Mouse (Mus musculus): ENCODE data around the gene Cd3d.

The Cd3d gene

DNA sequence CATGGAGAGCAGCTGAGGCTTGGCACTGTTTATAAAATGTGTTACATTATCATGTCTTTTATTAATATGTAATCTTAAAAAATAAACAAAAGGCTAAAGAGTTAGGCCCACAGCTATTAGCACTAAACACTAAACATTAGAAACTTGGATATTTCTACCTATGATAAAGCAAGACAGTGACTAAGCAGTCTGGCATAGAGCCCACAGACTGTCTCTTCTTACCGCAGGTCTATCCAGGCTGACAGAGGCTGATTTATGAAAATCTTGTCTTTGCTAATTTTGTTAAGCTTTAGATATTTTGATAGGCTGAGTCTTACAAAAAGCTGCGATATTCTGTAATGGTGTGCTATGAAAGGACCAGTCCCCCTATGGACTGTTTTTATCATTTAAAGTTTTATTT, 11.7 kb downstream of the Cd3d start:
- DNase-seq (ENCODE audit: low read depth) = peak; percentile 45

DNA sequence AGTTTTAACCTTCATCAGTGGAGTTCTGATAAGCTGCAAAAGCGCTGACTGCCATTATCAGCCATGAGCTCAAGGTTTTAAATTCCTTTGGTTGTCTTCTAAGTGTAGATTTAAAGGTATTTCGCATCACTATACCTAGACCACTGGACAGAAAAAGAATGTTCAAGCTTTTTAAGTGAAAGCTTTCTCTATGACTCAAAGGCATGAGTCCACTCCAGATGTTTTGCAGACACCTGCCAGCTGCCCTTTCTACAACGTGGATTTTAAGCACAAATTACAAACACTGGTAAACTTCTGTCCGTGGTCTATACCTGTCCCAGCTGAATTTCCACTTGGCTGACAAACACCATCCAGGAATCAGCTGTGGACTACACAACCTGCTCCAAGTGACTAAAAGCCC, 13.4 kb downstream of the Cd3d start:
- DNase-seq (ENCODE audit: low read depth) = no peak

DNA sequence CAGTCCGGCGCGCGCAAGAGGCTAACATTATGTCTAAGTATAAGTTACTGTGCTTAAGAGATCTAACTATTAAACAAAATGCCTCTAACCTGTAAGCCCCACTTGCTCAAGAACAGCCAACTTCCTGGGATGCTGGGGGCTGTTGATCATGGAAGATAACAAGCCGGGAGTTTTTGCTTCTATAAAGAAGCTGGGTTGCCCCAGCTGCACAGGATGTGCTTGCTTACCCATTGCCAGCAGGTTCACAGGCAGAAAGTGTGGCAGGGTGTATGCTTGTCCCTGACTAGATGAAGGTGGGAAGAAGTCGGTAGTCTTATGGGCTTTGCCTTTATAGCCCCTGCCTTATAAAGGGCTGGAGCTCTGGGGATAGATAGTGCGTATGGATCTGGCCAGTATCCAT, 15.0 kb downstream of the Cd3d start:
- DNase-seq (ENCODE audit: low read depth) = no peak

DNA sequence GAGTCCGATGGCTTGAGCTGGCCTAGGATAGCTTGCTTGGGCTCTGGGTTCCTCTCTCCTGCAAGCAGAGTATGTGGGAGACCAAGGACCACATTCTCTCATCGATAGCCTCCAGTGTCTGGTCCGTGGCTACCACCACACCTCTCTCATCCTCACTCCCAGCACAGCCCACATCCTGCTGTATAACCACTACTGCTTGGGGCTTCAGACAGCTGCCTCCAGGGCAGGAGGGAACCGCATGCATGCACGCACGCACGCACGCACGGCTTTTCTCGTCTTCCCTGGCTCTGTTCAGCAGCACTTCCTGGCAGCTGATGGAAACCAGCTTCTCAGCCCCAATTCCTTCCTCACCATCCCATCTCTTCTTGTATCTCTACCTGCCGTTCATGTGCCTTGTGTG, 16.6 kb downstream of the Cd3d start:
- no peak for DNase-seq (ENCODE audit: low read depth)

DNA sequence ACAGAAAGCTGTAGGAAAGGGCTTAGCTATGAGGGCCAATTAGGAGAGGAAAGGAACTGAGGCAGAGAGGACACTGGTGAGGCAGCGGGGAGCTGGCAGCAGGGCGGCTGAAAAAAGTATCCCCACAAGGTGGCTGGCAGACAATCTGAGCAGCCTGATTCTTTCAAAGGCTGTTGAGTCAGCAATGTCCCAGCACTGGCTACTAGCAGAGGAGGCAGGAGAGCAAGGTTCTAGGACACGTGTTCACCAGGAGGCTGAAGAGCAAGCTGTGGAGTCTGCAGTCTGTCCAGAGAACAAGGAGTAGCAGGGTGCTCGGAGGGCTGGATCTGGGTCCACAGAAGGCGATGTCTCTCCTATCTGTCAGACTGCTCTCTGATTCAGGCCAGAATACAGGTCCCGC, 17.6 kb downstream of the Cd3d start:
- no peak for DNase-seq (ENCODE audit: low read depth)

DNA sequence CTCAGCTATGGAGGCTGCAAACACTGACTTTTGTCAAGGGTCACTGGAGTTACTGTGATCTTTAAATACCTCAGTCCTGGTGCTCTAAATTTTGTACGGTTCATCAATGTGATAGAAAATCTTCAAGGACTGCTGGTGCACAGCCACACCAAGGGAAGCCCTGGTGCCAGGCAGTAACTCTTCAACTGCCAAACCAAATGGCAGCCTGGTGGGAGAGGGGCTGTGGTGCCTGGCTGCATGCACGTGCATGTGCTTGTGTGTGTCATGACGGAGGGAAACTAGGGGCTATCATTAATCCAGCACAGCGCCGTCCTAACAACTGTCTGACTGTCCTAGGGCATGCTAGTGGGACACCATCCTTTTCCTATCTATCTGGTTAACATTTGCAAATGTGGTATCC, 18.2 kb downstream of the Cd3d start:
- no peak for DNase-seq (ENCODE audit: low read depth)

DNA sequence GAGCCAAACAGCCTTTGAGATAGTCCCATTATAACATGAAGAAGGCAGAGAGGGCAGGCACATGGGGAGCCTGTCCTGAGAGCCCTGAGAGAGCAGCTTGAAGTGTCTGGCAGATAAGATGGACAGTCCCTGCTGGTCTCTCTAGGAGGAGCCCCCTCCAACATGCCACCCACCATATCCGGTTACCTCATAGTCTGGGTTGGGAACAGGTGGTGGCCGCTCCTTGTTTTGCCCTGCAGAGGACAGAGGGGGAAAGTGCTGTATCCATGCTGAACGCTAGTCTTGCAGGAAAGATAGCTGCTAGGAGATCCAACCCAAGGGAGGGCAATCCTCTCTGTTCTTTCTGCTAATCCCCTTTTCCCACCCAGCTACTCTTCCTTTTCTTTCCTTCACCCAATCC, 18.7 kb downstream of the Cd3d start:
- no peak for DNase-seq (ENCODE audit: low read depth)

DNA sequence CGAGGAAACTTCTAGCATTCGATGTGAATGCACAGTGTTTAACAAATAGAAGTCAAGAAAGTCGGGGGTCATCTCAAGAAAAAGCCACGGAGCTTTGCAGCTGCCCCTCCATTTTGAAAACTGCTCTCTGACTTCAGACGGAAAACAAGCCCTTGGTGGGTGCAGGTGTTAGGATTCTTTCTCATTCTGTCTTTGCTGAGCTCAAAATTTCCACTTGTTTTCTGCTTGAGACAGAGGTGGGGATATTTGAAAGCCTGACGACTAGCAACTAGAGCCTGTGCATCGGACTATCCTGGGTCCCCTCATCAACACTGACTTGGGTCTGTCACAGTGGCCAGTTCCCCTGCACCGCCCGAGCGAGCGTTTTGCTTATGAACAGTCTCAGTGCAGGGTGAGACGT, 25.8 kb downstream of the Cd3d start:
- no peak for DNase-seq (ENCODE audit: low read depth)

DNA sequence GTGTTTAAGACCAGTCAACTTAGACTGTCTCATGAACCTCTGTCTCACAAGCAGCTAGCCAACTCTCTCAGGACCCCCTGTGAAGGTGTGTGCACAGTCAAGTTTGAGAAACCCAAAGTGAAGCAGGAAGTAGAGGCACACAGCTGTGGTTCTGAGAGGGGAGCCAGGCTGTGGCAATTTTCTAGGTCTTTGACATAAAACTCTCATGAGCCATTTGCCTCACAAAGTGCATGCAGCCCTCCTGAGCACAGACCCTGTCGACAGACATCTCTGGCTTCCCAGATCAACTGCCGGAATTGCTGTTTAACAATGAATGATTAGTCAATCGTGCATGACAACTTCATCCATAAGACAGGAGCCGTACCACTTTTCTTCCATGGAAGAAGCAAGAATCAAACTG, 26.8 kb downstream of the Cd3d start:
- no peak for DNase-seq (ENCODE audit: low read depth)

DNA sequence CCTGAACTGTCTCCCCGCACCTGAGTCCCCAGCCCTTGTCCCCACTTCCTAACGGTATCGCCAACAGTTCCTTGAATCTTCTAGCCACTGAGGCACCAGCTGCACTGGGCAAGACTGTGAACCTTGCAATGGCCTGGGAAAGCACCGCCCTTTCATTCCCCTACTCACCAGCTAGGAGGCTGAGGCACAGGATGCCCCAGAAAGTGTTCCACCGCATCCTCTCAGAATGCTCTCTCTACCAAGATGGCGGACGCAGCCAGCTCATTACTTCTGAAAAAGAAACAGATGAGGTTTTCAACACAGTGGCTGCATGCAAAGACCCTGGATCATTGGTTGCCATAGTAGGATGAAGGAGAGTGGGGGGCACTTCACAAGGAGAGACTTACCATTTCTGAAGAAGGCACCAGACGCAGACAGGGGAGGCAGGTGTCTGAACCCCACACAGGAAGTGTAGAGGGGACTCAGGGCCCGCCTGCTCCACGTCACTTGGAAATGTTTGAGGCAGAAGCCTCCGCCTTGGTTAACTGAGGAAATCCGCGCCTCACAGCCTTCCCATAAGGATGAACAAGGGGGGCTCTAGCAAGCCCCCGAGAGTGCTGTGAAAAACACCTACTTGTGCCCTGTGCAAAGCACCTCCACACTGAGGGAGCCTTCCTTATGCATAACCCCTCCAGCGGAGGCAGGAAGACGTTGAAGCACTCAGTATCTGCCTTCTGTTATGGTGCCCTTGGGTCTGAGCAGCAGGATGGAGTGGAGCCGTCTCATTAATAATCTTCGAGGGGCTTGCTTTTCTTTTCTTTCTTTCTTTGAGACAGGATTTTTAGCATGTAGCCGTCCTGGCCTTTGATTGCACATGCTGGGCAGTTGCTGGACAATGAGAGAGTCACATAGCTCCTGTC, 27.8 kb downstream of the Cd3d start, which contains the start of gene Cd3e:
TSS of gene Cd3e (minus strand) at position 448 of the 899 bp plus-strand sequence.
- DNase-seq (ENCODE audit: low read depth) = no peak

DNA sequence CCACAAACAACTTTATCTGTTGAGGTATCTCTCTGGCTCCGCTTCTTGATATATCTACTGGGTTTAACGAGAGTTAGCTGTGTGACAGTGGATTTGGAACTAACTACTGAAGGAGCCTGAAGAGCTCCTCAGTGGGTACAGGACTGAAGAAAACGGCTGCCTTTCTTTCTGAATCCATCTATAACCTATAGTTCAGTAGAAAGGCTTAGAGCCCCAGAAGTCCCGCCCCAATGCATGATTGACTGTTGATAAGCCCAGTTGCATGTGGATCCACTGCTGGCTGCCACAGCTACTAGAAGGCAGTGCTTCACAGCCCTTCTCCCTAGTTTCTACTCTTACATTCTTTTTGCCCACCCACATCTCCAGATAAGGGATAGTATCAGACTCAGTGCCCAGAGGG, 28.9 kb downstream of the Cd3d start:
- no peak for DNase-seq (ENCODE audit: low read depth)

DNA sequence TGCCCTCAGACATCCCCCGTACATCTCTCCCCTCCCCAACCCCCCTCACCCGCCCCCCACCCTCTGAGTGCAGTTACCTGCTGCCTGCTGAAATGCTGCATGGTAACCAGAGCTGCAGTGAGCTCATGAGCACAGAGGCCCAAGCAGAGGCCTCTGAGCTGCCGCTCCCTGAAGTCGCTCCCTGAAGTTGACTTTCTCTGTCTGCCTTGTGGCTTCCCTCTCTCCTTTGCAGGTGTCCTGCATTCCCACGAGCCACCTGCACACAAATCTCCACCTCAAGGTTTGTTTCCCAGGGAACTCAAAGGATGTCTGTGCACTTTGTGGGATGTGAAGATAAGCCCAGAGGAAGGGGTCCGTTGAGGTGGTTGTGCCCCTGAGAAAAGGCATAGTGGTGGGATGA, 29.7 kb downstream of the Cd3d start:
- no peak for DNase-seq (ENCODE audit: low read depth)

DNA sequence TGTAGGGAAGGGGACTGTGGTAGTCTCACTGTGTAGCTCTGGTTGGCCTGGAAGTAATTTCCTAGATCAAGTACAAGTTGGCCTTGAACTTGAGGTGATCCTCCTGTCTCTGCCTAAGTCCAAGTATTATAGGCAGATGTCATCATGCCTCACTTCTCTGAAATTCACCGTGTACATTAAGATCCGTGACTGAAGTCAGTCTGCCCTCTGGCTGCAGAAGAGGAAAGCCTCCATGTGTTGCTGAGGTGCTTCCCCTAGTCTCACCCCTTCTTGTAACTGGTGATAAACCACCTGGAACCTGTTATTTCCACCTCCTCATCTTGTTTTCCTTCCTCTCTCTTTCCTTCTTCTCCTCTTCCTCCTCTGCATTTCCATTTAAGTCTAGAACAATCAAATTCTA, 33.3 kb downstream of the Cd3d start:
- no peak for DNase-seq (ENCODE audit: low read depth)

DNA sequence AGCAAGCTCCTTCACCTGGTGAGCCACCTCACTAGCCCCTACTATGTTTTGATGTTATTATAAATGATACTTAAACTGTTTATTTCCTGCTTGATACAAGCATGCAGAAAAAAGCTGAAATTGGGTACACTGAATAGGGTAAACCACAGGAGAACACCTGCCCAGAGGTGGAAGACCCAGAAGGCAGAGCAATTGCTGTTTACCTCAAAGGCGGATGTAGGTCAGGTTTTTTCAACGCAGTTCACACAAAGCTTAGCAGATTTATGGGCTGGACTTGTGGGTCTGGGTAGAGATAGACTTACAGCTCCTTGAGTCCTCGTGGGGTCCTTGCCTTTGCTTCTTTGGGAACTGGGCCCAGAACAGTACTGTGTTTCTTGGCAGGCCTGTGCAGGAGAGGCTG, 34.3 kb downstream of the Cd3d start:
- DNase-seq (ENCODE audit: low read depth) = no peak

DNA sequence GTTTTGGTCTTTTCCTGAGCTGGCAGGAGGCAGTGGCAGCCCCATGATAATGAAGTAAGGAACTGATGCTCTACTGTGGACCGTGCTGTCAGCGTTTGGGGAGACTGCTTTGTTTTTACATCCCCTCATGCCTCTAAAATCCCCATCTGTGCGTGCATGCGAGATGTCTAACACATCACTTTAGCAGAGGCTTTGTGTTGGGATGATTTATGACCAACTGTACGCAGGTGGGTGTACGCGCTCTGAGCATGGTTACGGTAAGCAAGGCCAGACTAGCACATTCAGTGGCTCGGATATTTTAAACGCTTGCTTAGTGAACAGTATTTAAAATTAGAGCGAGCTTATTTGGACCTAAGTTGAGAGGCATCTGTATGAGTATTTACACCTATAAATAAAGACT, 36.4 kb downstream of the Cd3d start:
- DNase-seq (ENCODE audit: low read depth) = no peak

DNA sequence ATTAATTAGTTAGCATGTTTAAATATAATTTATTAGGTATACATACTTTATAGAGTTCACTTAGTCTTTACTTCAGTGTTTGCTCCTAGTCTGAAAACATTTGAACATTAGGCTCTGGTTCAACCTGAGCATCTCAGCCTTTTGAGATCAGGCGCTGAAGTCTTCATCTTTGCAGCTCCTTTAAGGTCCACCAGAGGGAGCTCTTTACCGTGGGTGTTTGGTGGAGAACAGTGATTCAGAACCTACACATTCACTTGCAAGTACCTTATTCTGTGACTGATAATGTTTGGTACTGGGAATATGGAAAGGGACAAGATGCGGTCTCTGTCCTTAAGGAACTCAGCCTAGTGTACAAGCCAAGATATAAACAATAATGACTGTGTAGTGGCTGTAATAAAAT, 41.2 kb downstream of the Cd3d start:
- peak; percentile 75 for DNase-seq (ENCODE audit: low read depth)

DNA sequence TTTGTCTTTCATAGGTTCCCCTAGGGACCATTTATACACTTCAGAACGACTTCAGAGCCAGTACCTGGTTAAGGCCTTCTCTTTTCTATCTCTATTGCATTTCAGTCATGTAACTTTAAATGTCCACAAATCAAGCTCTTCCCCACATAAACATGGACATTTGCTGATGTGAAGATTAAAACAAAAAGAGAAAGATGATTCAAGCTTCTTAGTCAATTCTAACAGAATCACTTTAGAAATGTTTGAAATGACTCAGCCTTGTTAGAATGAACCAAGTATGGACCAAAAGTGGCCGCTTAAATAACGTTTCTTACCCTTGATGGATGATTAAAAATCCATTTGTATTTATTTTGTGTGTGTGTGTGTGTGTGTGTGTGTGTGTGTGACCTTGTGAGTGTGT, 42.1 kb downstream of the Cd3d start:
- no peak for DNase-seq (ENCODE audit: low read depth)

DNA sequence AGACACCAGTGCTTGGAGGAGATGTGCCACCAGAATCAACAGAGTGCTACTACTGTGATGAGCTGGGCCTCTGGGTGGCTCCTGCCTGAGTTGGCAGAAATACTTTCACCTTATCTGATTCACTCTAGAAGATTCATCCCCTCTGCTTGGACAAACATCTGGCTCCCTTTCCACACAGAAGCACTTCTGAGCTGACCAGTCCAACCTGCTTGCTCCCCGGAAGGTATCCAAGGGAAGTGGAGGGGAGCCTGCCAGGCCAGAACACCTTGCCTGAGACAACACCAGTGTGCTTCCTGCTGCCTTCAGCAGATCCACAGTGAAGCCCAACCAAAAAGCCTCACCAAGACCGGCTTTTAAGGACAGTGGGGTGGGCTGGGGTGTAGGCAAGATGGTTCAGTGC, 42.6 kb downstream of the Cd3d start:
- DNase-seq (ENCODE audit: low read depth) = no peak

DNA sequence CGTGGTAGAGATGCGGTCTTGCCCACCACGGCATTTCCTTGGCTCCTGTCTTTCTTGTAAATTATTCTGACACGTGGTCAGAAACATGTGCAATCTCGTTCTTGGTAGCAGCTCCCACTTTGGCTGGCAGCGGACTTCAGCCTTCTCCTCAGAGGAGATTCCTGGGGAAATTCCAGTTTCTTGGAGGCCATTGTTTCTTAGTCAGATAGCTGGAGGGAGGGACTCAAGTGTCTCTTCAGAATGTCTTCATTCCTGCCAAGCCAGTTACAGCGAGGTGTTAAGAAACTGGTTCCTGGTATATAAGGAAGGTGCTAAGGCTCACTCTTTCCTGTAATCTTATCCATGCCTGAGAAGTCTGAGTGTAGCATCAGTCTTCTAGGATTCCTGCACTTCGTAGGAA, 45.8 kb downstream of the Cd3d start:
- no peak for DNase-seq (ENCODE audit: low read depth)

DNA sequence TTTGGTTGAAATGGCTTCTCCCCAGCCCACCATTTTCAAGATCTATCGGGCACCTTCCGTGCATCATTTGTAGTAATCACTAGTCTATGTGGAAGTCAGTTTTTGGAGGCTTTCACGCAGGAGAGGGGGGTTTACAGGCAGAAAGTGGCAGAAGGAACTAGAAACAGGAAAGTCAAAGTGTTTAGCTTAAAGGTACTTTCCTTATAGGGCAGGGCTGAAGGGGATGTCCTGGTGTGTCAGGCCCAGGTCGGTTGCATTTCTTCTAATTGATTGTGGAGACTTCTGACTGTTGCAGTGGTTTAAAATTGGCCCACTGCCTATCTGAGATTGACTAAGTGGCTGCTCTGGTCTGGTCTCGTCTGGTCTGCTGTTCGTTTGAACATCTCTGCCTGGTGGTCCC, 48.8 kb downstream of the Cd3d start:
- no peak for DNase-seq (ENCODE audit: low read depth)

DNA sequence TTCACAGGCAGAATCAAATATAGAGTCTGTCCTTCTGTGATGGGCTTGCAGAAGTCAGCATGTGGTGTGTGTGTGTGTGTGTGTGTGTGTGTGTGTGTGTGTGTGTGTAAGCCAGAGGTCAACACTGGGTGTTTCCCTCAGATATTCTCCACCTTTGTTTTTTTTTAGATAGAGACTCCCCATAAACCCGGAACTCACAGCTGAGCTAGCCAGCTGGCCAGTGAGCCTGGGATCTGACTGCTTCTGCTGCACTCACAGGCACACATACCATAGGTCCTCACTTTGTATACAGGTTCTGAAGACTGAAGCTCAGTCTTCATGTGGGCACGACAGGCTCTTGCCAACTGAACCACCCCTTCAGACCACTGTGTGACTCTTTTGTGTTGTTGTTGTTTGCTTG, 50.7 kb downstream of the Cd3d start:
- DNase-seq (ENCODE audit: low read depth) = no peak

DNA sequence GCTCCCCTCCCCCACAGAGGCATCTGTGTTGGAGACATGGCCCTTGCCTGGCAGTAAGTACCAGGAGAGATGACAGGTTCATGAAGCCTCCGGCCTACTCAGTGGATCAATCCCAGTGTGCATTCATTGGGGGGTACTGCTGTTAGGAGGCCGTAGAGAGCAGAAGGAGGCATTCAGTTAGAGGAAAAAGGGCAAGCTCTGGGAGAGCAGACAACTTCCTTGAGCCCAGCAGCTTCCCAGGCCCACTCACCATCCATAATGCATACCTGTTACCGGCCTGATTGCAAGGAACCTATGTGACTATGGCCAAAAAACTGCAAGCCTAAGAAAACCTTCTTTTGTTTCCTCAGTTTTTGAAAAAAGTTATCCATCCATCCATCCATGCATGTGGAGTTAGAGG, 52.9 kb downstream of the Cd3d start:
- no peak for DNase-seq (ENCODE audit: low read depth)
